Mouse (Mus musculus): Measurements from ENCODE around the gene Syncrip. TPM values are rescaled to one million over a fixed set of nuclear protein-coding genes. Genes with fewer than 3 reads are reported as not detected.
"Not testable (repeated sequence)": the region's sequence is repeated elsewhere in the genome, so short reads cannot be mapped to it uniquely, and the experiment has no call there.

Gene Syncrip
- polyA plus RNA-seq, 1 experiment from 2014 or later = 70.1 TPM

DNA sequence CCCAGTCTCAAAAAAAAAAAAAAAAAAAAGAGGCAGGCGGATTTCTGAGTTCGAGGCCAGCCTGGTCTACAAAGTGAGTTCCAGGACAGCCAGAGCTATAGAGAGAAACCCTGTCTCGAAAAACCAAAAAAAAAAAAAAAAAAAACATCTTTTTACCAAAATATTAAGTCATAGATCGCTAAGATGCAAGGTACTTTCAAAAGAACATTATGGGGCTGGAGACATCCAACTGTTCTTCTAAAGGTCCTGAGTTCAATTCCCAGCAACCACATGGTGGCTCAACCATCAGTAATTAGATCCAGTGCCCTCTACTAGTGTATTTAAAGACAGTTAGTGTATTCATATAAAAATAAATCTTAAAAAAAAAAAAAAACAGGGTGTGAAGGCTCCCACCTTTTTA lies 21.4 kb downstream of the Syncrip start:
- not testable (repeated sequence) for H3K9me3 ChIP-seq (replicated peaks; ENCODE audit: control insufficient read depth, low read length); H3K27ac ChIP-seq (ENCODE audit: low read depth, low read length); H3K27me3 ChIP-seq (ENCODE audit: control insufficient read depth, insufficient read depth, low read length); H3K9ac ChIP-seq (ENCODE audit: low read depth, low read length); H3K4me3 ChIP-seq (ENCODE audit: low read depth, low read length); H3K4me2 ChIP-seq; ATAC-seq (replicated peaks; ENCODE audit: insufficient number of reproducible peaks, low FRiP score, low TSS enrichment); H3K4me1 ChIP-seq (ENCODE audit: control insufficient read depth, insufficient read depth, low read length)
- 95% methylated on average over 3 of the region's 4 CpGs for WGBS (ENCODE audit: insufficient replicate concordance)
- H3K36me3 ChIP-seq (ENCODE audit: control insufficient read depth, insufficient read depth, low read length) = peaks cover 14% of the 10 kb centered on the region

GRCm38 (mm10) chr9:88439991-88440390 lies 42.4 kb downstream of the Syncrip start:
- H3K9ac ChIP-seq (ENCODE audit: low read depth, low read length) = no peak overlapping the region

DNA sequence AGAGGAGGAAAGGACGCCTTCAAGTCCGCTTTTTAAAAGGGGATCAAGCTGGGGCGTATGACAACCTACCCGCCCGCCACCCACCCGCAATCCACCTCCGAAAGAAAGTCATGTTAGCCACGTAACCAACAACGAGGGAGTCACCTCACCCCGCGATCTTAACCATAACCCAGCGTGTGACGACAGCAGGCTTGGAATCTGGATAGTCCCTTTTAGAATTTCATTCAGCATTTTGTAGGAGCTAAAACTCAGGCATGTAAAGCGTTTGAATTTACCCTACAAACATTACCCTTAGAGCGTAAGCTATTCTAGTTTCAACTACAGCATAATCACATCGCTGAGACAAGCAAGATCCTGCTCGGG lies 43.2 kb downstream of the Syncrip start:
- under 1% methylated on average over 17 of the region's 17 CpGs for WGBS (ENCODE audit: insufficient replicate concordance)
- Histone ChIP-seq H3K36me3 (ENCODE audit: control insufficient read depth, insufficient read depth, low read length) (peaks cover 2% of the 10 kb centered on the region; the same call in 1 of the 2 replicates), H3K27ac (ENCODE audit: low read depth, low read length) (peak overlapping the region; percentile 92), H3K9ac (ENCODE audit: low read depth, low read length) (peak overlapping the region; percentile 90), H3K4me1 (ENCODE audit: control insufficient read depth, insufficient read depth, low read length) (peaks cover 4% of the 10 kb centered on the region; the same call in 1 of the 2 replicates), H3K4me2 (peak overlapping the region; percentile 85), H3K9me3 (replicated peaks; ENCODE audit: control insufficient read depth, low read length) (no peaks in the 10 kb centered on the region), H3K4me3 (ENCODE audit: low read depth, low read length) (peak overlapping the region; percentile 83), H3K27me3 (ENCODE audit: control insufficient read depth, insufficient read depth, low read length) (no peaks in the 10 kb centered on the region)
- ATAC-seq (replicated peaks; ENCODE audit: insufficient number of reproducible peaks, low FRiP score, low TSS enrichment) = no peak

More at GRCm38 (mm10) chr9:88439991-88440390, 42.4 kb downstream of the Syncrip start:
- Histone ChIP-seq H3K27me3 (ENCODE audit: control insufficient read depth, insufficient read depth, low read length) (no peaks in the 10 kb centered on the region), H3K36me3 (ENCODE audit: control insufficient read depth, insufficient read depth, low read length) (peaks cover 5% of the 10 kb centered on the region; the same call in 1 of the 2 replicates), H3K9me3 (replicated peaks; ENCODE audit: control insufficient read depth, low read length) (no peaks in the 10 kb centered on the region), H3K4me3 (ENCODE audit: low read depth, low read length) (no peak overlapping the region), H3K4me1 (ENCODE audit: control insufficient read depth, insufficient read depth, low read length) (peaks cover 4% of the 10 kb centered on the region; the same call in 1 of the 2 replicates), H3K4me2 (peak overlapping the region; percentile 85), H3K27ac (ENCODE audit: low read depth, low read length) (no peak overlapping the region)
- ATAC-seq (replicated peaks; ENCODE audit: insufficient number of reproducible peaks, low FRiP score, low TSS enrichment) = no peak
- 31% methylated on average over 5 of the region's 5 CpGs for WGBS (ENCODE audit: insufficient replicate concordance)

DNA sequence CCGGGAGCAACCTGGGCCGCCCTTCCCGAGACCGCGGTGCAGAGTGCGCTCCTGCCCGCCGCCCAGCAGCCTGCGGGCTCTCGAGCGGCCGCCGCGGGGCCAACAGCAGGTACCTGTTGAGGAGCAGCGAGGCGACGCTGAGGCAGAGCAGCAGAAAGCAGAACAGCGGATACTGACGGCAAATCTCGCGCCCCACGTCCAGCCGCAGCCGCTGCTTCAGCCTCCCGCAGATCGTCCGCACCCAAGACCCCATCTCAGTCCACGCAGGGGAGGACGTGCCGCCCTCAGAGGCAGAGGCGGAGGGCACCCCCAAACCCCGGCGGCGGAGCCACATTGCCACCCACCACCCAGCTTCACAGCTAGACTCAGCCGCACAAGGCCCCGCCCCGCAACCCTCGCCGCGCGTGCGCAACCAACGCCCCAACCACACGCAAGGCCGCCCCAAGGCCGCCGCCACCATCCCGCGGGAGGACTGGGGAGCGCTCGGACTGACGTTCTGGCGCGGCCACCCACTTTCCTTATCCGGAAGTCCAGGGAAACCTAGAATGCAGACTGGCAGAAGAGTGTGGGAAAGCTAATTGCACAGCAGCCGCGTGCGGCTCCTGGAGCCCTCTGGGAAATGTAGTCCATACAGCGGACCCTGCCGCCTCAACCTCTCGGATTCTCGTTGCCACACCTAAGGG lies 43.7 kb downstream of the Syncrip start, which contains the start of gene Snx14:
Snx14 (minus strand) TSS at position 404 of the 683 bp plus-strand sequence.
- peak; percentile 97 for ATAC-seq (replicated peaks; ENCODE audit: insufficient number of reproducible peaks, low FRiP score, low TSS enrichment)
- Histone ChIP-seq H3K9ac (ENCODE audit: low read depth, low read length) (peak within 1 kb of the TSS; percentile 90), H3K9me3 (replicated peaks; ENCODE audit: control insufficient read depth, low read length) (no peaks in the 10 kb centered on the region), H3K4me1 (ENCODE audit: control insufficient read depth, insufficient read depth, low read length) (peaks cover 4% of the 10 kb centered on the region; the same call in 1 of the 2 replicates), H3K4me3 (ENCODE audit: low read depth, low read length) (peak within 1 kb of the TSS; percentile 83), H3K4me2 (peak within 1 kb of the TSS; percentile 85), H3K36me3 (ENCODE audit: control insufficient read depth, insufficient read depth, low read length) (0 out of 2 replicates have a peak, but pooled peaks cover 2% of the 10 kb centered on the region), H3K27ac (ENCODE audit: low read depth, low read length) (peak within 1 kb of the TSS; percentile 92), H3K27me3 (ENCODE audit: control insufficient read depth, insufficient read depth, low read length) (no peaks in the 10 kb centered on the region)
- WGBS (ENCODE audit: insufficient replicate concordance) = under 1% methylated on average over 62 of the region's 62 CpGs

DNA sequence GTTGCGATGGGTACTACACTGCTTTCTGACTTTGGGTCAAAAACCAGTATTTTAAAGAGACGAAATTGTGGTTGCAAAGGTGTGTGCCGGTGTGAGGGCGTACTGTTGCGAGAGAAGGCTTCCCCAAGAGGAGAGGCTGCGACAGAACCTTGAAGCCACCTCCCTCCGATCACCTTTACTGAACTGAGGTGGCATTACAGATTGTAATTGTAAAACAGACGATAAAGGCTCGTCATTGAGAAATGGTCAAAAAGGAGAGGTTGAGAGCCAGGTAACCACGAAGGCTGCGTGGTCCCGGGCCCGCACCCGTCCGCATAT lies 44.2 kb downstream of the Syncrip start:
- WGBS (ENCODE audit: insufficient replicate concordance) = under 1% methylated on average over 15 of the region's 15 CpGs
- Histone ChIP-seq H3K4me3 (ENCODE audit: low read depth, low read length) (peak overlapping the region; percentile 83), H3K36me3 (ENCODE audit: control insufficient read depth, insufficient read depth, low read length) (0 out of 2 replicates have a peak, but pooled peaks cover 2% of the 10 kb centered on the region), H3K9ac (ENCODE audit: low read depth, low read length) (peak overlapping the region; percentile 90), H3K27me3 (ENCODE audit: control insufficient read depth, insufficient read depth, low read length) (no peaks in the 10 kb centered on the region), H3K27ac (ENCODE audit: low read depth, low read length) (peak overlapping the region; percentile 92), H3K4me2 (peak overlapping the region; percentile 85), H3K9me3 (replicated peaks; ENCODE audit: control insufficient read depth, low read length) (no peaks in the 10 kb centered on the region), H3K4me1 (ENCODE audit: control insufficient read depth, insufficient read depth, low read length) (peaks cover 4% of the 10 kb centered on the region; the same call in 1 of the 2 replicates)
- no peak for ATAC-seq (replicated peaks; ENCODE audit: insufficient number of reproducible peaks, low FRiP score, low TSS enrichment)

DNA sequence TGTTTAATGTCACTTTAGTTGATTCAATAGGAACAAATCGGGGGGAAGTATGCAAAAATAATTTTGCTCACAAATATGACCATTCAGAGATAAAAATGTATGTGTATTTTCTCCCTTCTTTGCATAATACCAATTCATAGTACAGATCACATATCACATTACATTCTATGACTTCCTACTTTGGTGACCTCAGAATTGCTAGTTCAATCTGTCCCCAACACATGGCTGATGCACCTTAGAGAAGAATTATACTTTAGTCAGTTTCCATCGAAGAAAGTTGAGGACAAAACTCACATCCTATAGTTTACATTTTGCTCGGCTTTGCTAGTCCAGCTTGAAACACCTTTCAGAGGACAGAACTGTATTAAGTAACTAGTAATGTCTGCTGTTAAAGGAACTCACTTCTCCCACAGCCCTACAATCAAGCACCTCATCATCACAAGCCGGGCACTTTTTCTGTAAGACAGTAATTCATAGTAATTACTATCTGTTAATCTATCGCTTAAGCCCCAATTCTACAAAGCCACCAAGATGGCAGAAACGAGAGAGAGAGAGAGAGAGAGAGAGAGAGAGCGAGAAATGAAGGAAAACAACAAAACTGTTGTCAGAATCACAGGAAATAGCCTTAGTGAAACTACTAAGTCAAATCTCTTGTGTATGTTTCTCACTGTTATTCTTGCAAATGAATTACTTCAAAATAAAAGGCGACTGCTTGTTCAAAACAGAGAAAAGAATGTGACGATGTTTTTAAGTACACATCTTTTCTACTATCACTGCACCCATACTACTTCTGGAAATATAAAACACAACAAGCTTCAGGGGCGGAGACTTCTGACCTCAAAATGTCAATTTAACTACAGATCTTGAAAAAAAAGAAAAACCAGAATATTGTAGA lies 44.8 kb downstream of the Syncrip start:
- H3K27ac ChIP-seq (ENCODE audit: low read depth, low read length) = peak overlapping the region; percentile 92; the same call in 1 of the 2 replicates
- WGBS (ENCODE audit: insufficient replicate concordance) = 45% methylated on average over 10 of the region's 10 CpGs
- H3K4me2 ChIP-seq = peak overlapping the region; percentile 85
- no peaks in the 10 kb centered on the region for H3K9me3 ChIP-seq (replicated peaks; ENCODE audit: control insufficient read depth, low read length)
- H3K4me1 ChIP-seq (ENCODE audit: control insufficient read depth, insufficient read depth, low read length) = peaks cover 4% of the 10 kb centered on the region; the same call in 1 of the 2 replicates
- peak overlapping the region; percentile 83 for H3K4me3 ChIP-seq (ENCODE audit: low read depth, low read length)
- no peak for ATAC-seq (replicated peaks; ENCODE audit: insufficient number of reproducible peaks, low FRiP score, low TSS enrichment)
- H3K36me3 ChIP-seq (ENCODE audit: control insufficient read depth, insufficient read depth, low read length) = 0 out of 2 replicates have a peak, but pooled peaks cover 2% of the 10 kb centered on the region
- no peaks in the 10 kb centered on the region for H3K27me3 ChIP-seq (ENCODE audit: control insufficient read depth, insufficient read depth, low read length)
- H3K9ac ChIP-seq (ENCODE audit: low read depth, low read length) = peak overlapping the region; percentile 90

- Histone ChIP-seq H3K9me3 (replicated peaks; ENCODE audit: control insufficient read depth, low read length) (no peaks in the 10 kb centered on the region), H3K9ac (ENCODE audit: low read depth, low read length) (no peak overlapping the region), H3K27me3 (ENCODE audit: control insufficient read depth, insufficient read depth, low read length) (no peaks in the 10 kb centered on the region), H3K4me1 (ENCODE audit: control insufficient read depth, insufficient read depth, low read length) (no peaks in the 10 kb centered on the region), H3K4me2 (no peak overlapping the region), H3K4me3 (ENCODE audit: low read depth, low read length) (no peak overlapping the region), H3K36me3 (ENCODE audit: control insufficient read depth, insufficient read depth, low read length) (no peaks in the 10 kb centered on the region; the same call in none of the 2 replicates), H3K27ac (ENCODE audit: low read depth, low read length) (no peak overlapping the region)
- no peak for ATAC-seq (replicated peaks; ENCODE audit: insufficient number of reproducible peaks, low FRiP score, low TSS enrichment)
- 74% methylated on average over 2 of the region's 2 CpGs for WGBS (ENCODE audit: insufficient replicate concordance)
These were observed 58.0 kb downstream of the Syncrip start for GRCm38 (mm10) chr9:88424356-88424755.

- H3K4me2 ChIP-seq = no peak overlapping the region
- no peaks in the 10 kb centered on the region for H3K9me3 ChIP-seq (replicated peaks; ENCODE audit: control insufficient read depth, low read length)
- H3K4me1 ChIP-seq (ENCODE audit: control insufficient read depth, insufficient read depth, low read length) = no peaks in the 10 kb centered on the region
- H3K27ac ChIP-seq (ENCODE audit: low read depth, low read length) = no peak overlapping the region
- whole genome bisulfite sequencing (ENCODE audit: insufficient replicate concordance) = 92% methylated on average over 4 of the region's 4 CpGs
- no peak overlapping the region for H3K9ac ChIP-seq (ENCODE audit: low read depth, low read length)
- H3K36me3 ChIP-seq (ENCODE audit: control insufficient read depth, insufficient read depth, low read length) = no peaks in the 10 kb centered on the region; the same call in none of the 2 replicates
- no peaks in the 10 kb centered on the region for H3K27me3 ChIP-seq (ENCODE audit: control insufficient read depth, insufficient read depth, low read length)
- ATAC-seq (replicated peaks; ENCODE audit: insufficient number of reproducible peaks, low FRiP score, low TSS enrichment) = no peak
- H3K4me3 ChIP-seq (ENCODE audit: low read depth, low read length) = no peak overlapping the region
These were observed 59.9 kb downstream of the Syncrip start for GRCm38 (mm10) chr9:88422428-88422827.
